Mouse (Mus musculus) liver, embryonic 12.5 days (tissue): Measurements from ENCODE around the gene Rtbdn. TPM values are rescaled to one million over a fixed set of nuclear protein-coding genes. Genes with fewer than 3 reads are reported as not detected.

Source experiments
- ATAC-seq: fragments of 200-750 bp; cut with Nextera tagmentation; 2 replicates; pipeline ENCODE4 v1.8.0; 2017; ENCODE audit warnings: moderate number of reproducible peaks, mild to moderate bottlenecking, moderate library complexity
- H3K27ac ChIP-seq: fragments of 300-500 bp; sonication (generic); 2 replicates; pipeline ENCODE4 v1.5.1; 2016; ENCODE audit warnings: mild to moderate bottlenecking
- H3K27me3 ChIP-seq: fragments of 300-500 bp; sonication (generic); replicated peaks from 2 replicates; pipeline ENCODE4 v1.6.1; 2016; ENCODE audit warnings: mild to moderate bottlenecking, moderate library complexity
- H3K36me3 ChIP-seq: fragments of 300-500 bp; sonication (generic); 2 replicates; pipeline ENCODE4 v1.6.1; 2016; ENCODE audit warnings: mild to moderate bottlenecking, moderate library complexity
- H3K4me1 ChIP-seq: fragments of 300-500 bp; sonication (generic); 2 replicates; pipeline ENCODE4 v1.6.1; 2016
- H3K4me2 ChIP-seq: fragments of 300-500 bp; sonication (generic); 2 replicates; pipeline ENCODE4 v1.6.1; 2016; ENCODE audit warnings: mild to moderate bottlenecking, moderate library complexity
- H3K4me3 ChIP-seq: fragments of 300-500 bp; sonication (generic); 2 replicates; pipeline ENCODE4 v1.5.1; 2016; ENCODE audit warnings: mild to moderate bottlenecking, moderate library complexity
- H3K9ac ChIP-seq: fragments of 300-500 bp; sonication (generic); 2 replicates; pipeline ENCODE4 v1.6.1; 2016; ENCODE audit warnings: mild to moderate bottlenecking, moderate library complexity
- H3K9me3 ChIP-seq: fragments of 300-500 bp; sonication (generic); replicated peaks from 2 replicates; pipeline ENCODE4 v1.6.1; 2016; ENCODE audit warnings: mild to moderate bottlenecking, moderate library complexity
- WGBS: fragments of 180-500 bp; shearing (Covaris S2); methylation state at CpG from one replicate; pipeline ENCODE4 v1.1.7; 2016; ENCODE audit not compliant: insufficient replicate concordance; 5-methylcytosine and 5-hydroxymethylcytosine counted together
- polyA plus RNA-seq: library from polyadenylated mRNA; unstranded; fragments of >200 nt; fragmentation: Nextera tagmentation; extraction: Ambion mirVana; gene quantifications from 2 replicates; pipeline ENCODE4 v1.2.1, GENCODE M21; 2016

Gene Rtbdn
- polyA plus RNA-seq, 1 experiment from 2014 or later, result 0.39 TPM

GRCm38 (mm10) chr8:84976763-84977434 is 30.1 kb downstream of the Rtbdn start:
- H3K4me3 ChIP-seq, result peak overlapping the region; percentile 81
- H3K9ac ChIP-seq, result peak overlapping the region; percentile 86
- peak overlapping the region; percentile 97 for H3K27ac ChIP-seq
- H3K36me3 ChIP-seq, result peaks cover 37% of the 10 kb centered on the region
- peak overlapping the region; percentile 94 for H3K4me2 ChIP-seq
- peaks cover 98% of the 10 kb centered on the region for H3K4me1 ChIP-seq
- ATAC-seq, result no peak
- H3K9me3 ChIP-seq, result no peaks in the 10 kb centered on the region
- no peaks in the 10 kb centered on the region for H3K27me3 ChIP-seq
- WGBS, result under 1% methylated on average over 25 of the region's 25 CpGs

- peak overlapping the region; percentile 97 for H3K27ac ChIP-seq
- no peaks in the 10 kb centered on the region for H3K9me3 ChIP-seq
- peak overlapping the region; percentile 81 for H3K4me3 ChIP-seq
- H3K9ac ChIP-seq, result peak overlapping the region; percentile 86
- H3K27me3 ChIP-seq, result no peaks in the 10 kb centered on the region
- peaks cover 30% of the 10 kb centered on the region for H3K36me3 ChIP-seq
- H3K4me2 ChIP-seq, result peak overlapping the region; percentile 94
- no peak for ATAC-seq
- peaks cover 98% of the 10 kb centered on the region for H3K4me1 ChIP-seq
- WGBS, result under 1% methylated on average over 70 of the region's 70 CpGs
Measured at GRCm38 (mm10) chr8:84977435-84978247, 30.9 kb downstream of the Rtbdn start.

GRCm38 (mm10) chr8:84978248-84978940 is 31.6 kb downstream of the Rtbdn start, which contains the start of gene Junb:
Gene Junb, minus strand, starts transcription at chr8:84978718.
- Histone ChIP-seq H3K27ac (peak within 1 kb of the TSS; percentile 97), H3K4me1 (peaks cover 96% of the 10 kb centered on the region), H3K27me3 (no peaks in the 10 kb centered on the region), H3K9ac (peak within 1 kb of the TSS; percentile 86), H3K4me3 (peak within 1 kb of the TSS; percentile 81), H3K36me3 (peaks cover 22% of the 10 kb centered on the region), H3K9me3 (no peaks in the 10 kb centered on the region), H3K4me2 (peak within 1 kb of the TSS; percentile 94)
- peak; percentile 40 for ATAC-seq
- WGBS, result under 1% methylated on average over 63 of the region's 63 CpGs

- H3K4me3 ChIP-seq, result peak overlapping the region; percentile 81
- WGBS, result under 1% methylated on average over 35 of the region's 42 CpGs
- peaks cover 8% of the 10 kb centered on the region for H3K36me3 ChIP-seq
- H3K9ac ChIP-seq, result peak overlapping the region; percentile 86
- peak overlapping the region; percentile 97 for H3K27ac ChIP-seq
- H3K9me3 ChIP-seq, result no peaks in the 10 kb centered on the region
- peaks cover 96% of the 10 kb centered on the region for H3K4me1 ChIP-seq
- H3K4me2 ChIP-seq, result peak overlapping the region; percentile 94
- ATAC-seq, result peak; percentile 55
- H3K27me3 ChIP-seq, result no peaks in the 10 kb centered on the region
Measured at GRCm38 (mm10) chr8:84979599-84980421, 33.0 kb downstream of the Rtbdn start.

- Histone ChIP-seq H3K9ac (peak overlapping the region; percentile 14; the same call in 1 of the 2 replicates), H3K36me3 (no peaks in the 10 kb centered on the region), H3K4me2 (peak overlapping the region; percentile 94), H3K27ac (peak overlapping the region; percentile 97), H3K4me1 (peaks cover 96% of the 10 kb centered on the region), H3K9me3 (no peaks in the 10 kb centered on the region), H3K4me3 (peak overlapping the region; percentile 81), H3K27me3 (no peaks in the 10 kb centered on the region)
- WGBS, result 40% methylated on average over 11 of the region's 11 CpGs
- ATAC-seq, result no peak
Measured at GRCm38 (mm10) chr8:84980622-84981358, 34.0 kb downstream of the Rtbdn start.

GRCm38 (mm10) chr8:84981644-84982498 is 35.1 kb downstream of the Rtbdn start:
- WGBS, result 60% methylated on average over 15 of the region's 15 CpGs
- Histone ChIP-seq H3K4me1 (peaks cover 98% of the 10 kb centered on the region), H3K9me3 (no peaks in the 10 kb centered on the region), H3K27ac (peak overlapping the region; percentile 97; the same call in 1 of the 2 replicates), H3K27me3 (no peaks in the 10 kb centered on the region), H3K4me2 (no peak overlapping the region), H3K4me3 (no peak overlapping the region), H3K36me3 (no peaks in the 10 kb centered on the region), H3K9ac (no peak overlapping the region)
- ATAC-seq, result no peak

- peak overlapping the region; percentile 5; the same call in 1 of the 2 replicates for H3K27ac ChIP-seq
- 34% methylated on average over 3 of the region's 3 CpGs for WGBS
- no peaks in the 10 kb centered on the region for H3K36me3 ChIP-seq
- no peak overlapping the region for H3K4me2 ChIP-seq
- ATAC-seq, result no peak
- no peaks in the 10 kb centered on the region for H3K9me3 ChIP-seq
- H3K4me3 ChIP-seq, result no peak overlapping the region
- no peaks in the 10 kb centered on the region for H3K27me3 ChIP-seq
- H3K4me1 ChIP-seq, result peaks cover 97% of the 10 kb centered on the region
- no peak overlapping the region for H3K9ac ChIP-seq
Measured at GRCm38 (mm10) chr8:84982499-84983011, 35.8 kb downstream of the Rtbdn start.

GRCm38 (mm10) chr8:84984294-84985048 is 37.7 kb downstream of the Rtbdn start:
- H3K4me1 ChIP-seq, result peaks cover 96% of the 10 kb centered on the region
- peak; percentile 1; the same call in 1 of the 2 replicates for ATAC-seq
- H3K27ac ChIP-seq, result peak overlapping the region; percentile 83
- H3K4me3 ChIP-seq, result peak overlapping the region; percentile 63
- peak overlapping the region; percentile 94 for H3K4me2 ChIP-seq
- peak overlapping the region; percentile 75 for H3K9ac ChIP-seq
- no peaks in the 10 kb centered on the region for H3K9me3 ChIP-seq
- 14% methylated on average over 16 of the region's 16 CpGs for WGBS
- no peaks in the 10 kb centered on the region for H3K36me3 ChIP-seq
- no peaks in the 10 kb centered on the region for H3K27me3 ChIP-seq

GRCm38 (mm10) chr8:84985049-84985683 is 38.4 kb downstream of the Rtbdn start:
- WGBS, result under 1% methylated on average over 23 of the region's 23 CpGs
- Histone ChIP-seq H3K4me2 (peak overlapping the region; percentile 94), H3K9me3 (no peaks in the 10 kb centered on the region), H3K4me3 (peak overlapping the region; percentile 63), H3K36me3 (no peaks in the 10 kb centered on the region), H3K9ac (peak overlapping the region; percentile 75), H3K4me1 (peaks cover 91% of the 10 kb centered on the region), H3K27me3 (no peaks in the 10 kb centered on the region), H3K27ac (peak overlapping the region; percentile 83)
- ATAC-seq, result no peak
